Mouse (Mus musculus) naive thymus-derived CD4-positive, alpha-beta T cell, adult 2 months (primary cell): ENCODE data around the gene Anxa4.

Experiments used
- DNase-seq: peaks from one replicate; pipeline ENCODE4 v3.0.0-alpha.2; 2011; ENCODE audit warnings: low read depth

The Anxa4 gene

GRCm38 (mm10) chr6:86793021-86793815, at the start of gene Anxa4:
TSS of gene Anxa4 (minus strand) at chr6:86793584.
- peak; percentile 61 for DNase-seq

DNA sequence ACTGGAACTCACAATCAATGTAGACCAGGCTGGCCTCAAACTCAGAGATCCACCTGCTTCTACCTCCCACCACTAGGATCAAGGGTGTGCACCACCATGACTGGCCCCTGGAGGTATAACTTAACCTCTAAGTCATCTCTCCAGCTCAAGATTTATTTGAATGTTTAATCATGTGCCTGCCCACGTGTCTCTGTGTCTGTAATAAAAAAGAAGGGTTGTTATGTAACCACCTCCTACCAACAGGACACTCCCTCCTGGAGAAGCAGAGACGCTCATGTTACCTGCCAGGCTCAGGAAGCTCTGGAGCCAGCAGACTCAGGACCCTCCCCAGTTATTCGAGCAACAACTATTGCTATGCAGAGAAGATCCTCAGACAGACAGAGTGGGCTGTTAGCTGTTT, 48.6 kb upstream of the Anxa4 start:
- no peak for DNase-seq

DNA sequence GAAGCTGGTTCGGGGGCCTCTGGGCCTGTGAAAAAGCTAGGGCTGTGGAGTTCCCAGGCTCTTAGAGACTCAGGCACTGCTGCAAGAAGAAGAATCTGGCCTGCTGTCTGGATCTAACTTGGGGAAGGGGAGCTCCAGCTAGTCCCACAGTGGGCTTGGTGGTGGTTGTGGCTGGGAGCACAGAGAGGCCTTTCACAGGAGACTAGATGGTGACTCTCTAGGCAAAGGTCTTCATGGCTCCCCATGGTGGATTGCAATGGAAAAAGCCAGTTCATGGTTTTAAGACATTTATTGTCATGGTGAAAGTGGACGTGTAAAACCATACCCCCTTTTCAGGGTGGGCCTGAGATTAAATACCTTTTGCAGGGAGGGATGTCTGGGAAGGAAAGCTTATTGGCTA, 45.7 kb upstream of the Anxa4 start:
- no peak for DNase-seq

DNA sequence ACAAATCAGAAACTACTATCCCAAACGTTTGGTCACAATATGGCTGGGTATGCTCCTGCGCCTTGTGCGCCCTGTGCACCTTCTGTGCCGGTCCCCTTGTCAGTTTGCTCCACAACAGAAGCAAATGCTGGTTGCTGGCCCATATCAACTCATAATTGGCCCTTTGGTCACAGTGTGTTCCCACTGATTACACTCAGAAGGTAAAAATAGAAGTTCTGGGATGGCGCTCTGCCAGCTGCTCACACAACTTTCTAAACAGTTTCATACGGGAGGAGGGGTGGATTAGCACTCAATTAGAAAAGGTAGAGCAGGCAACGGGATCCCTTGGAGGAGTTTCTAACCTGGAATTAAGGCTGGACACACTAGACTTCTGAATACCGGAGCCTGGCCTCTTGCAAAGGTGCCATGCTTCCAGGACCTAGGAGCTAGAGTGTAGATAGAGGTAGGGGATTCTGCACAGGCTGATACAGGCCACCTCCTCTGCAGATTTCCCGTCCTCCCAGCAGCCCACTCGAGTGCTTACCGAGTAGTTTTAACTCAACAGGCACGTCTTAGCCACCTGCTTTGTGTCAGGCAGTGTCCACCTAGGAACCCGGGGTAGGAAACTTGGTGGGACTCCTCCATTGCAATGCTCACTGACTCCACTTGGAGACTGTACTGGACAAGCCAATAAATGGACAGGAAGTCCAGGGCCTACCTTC, 39.6 kb upstream of the Anxa4 start:
- no peak for DNase-seq

- no peak for DNase-seq
These were observed 37.5 kb upstream of the Anxa4 start for GRCm38 (mm10) chr6:86830738-86831500.

DNA sequence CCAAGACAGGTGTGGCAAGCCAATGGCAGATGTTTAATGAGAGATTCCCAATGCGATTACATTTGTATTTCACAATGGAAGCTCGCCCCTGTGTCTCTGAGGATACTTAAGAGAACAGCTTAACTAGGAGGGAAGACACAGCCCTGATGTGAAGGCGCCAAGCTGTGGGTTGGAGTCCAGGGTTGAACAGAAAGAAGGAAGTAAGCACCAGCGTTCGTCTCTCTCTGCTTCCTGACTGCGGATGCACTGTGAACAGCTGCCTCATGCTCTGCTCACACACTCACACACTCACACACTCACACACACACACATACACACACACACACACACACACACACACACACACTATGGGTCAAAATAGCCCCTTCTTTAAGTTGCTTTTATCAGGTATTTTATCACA, 36.4 kb upstream of the Anxa4 start:
- DNase-seq: no peak

- DNase-seq: peak; percentile 56
These were observed 34.0 kb upstream of the Anxa4 start for GRCm38 (mm10) chr6:86827432-86827831.

GRCm38 (mm10) chr6:86824401-86824800, 31.0 kb upstream of the Anxa4 start:
- no peak for DNase-seq

- peak; percentile 42 for DNase-seq
These were observed 30.4 kb upstream of the Anxa4 start for GRCm38 (mm10) chr6:86823824-86824223.

DNA sequence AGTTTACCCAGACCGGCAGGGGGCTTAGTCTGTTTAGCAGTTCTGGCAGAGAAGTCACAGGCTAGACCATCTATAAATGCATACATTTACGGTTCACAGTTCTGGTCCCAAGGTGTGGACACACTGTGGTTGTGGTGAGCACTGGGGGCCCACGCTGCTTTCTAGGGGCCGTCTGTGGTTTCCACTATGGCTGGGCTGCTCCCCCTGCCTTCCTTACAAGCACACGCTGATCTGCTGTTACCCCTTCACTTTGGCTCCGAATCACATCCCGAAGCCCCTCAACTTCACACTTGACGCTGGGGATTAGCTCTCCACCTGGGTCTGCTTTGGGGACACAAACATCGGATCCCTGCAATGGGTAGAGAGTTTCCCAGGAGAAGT, 29.7 kb upstream of the Anxa4 start:
- no peak for DNase-seq

DNA sequence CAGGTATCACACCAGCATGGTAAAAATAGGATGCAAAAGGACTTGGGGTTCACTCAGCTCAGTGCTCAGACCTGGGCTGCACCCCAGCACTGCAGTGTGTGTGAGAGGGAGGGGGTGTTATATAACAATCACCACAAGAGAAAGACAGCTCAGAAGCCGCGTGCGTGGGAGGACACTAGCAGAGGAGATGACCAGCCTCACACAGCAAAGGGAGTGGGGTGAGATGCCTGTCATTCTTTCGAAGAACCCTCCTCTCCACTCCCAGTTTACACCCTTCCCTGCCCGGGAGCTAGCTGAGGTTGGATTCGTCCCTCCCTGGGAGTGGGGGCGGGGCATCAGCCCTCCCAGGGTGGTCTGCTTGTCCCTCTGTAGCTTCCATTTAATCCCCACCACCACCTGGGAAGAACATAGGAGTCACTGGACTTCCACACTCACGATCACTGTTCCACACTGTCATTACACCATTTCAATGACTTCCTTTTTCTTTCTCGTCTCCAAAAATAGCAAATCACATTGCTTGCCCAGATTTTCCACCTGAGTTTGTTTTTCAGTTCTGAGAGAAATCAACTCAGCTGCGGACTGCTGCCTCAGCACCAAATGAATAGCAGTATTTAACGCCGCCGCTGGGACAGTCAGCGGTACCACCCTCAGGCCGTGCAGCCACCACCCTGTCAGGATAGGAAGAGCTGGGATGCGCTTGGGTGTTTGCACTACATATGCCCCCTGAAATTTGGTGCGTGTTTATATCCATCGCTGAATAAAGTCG, 29.1 kb upstream of the Anxa4 start:
- peak; percentile 54 for DNase-seq

- peak; percentile 65 for DNase-seq
These were observed 27.3 kb upstream of the Anxa4 start for GRCm38 (mm10) chr6:86820690-86821089.

- no peak for DNase-seq
These were observed 26.5 kb upstream of the Anxa4 start for GRCm38 (mm10) chr6:86819926-86820325.

GRCm38 (mm10) chr6:86818914-86819313, 25.5 kb upstream of the Anxa4 start:
- DNase-seq: no peak

DNA sequence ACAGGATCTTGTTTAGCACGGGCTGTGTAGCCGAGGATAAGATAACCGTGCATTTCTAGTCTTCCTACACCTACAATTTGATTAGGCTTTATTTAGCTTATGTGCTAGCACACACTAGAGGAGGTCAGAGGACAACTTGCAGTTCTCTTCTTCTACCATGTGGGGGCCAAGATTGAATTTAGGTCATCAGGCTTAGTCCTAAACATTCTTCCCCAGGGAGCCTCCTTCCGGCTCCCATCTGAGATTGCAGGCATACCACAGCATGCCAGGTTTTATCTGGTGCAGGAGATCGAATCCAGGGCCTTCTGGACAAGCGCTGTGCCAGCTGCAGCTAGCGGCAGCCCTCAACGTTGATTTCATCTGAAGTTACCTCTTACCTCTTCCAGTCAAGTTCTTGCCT, 23.2 kb upstream of the Anxa4 start:
- peak; percentile 60 for DNase-seq

DNA sequence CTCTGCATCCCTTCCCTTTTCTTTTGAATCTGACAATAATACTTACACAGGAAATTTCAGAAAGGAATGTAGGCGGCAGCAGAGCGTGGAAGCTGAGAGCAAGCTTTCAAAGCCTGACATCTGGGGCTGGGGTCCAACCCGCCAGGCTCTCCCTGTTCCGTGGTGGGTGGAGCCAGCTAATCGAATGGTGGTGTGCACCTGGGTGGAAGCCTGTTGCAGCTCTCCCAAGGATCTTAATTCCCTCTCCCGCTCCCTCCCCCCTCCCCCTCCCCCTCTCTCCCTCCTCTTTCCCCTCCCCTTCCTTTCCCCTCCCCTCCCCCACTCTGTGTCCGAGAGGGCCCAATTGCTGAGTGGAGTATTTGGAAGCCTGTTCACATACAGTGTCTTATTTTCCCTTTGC, 22.1 kb upstream of the Anxa4 start:
- no peak for DNase-seq

DNA sequence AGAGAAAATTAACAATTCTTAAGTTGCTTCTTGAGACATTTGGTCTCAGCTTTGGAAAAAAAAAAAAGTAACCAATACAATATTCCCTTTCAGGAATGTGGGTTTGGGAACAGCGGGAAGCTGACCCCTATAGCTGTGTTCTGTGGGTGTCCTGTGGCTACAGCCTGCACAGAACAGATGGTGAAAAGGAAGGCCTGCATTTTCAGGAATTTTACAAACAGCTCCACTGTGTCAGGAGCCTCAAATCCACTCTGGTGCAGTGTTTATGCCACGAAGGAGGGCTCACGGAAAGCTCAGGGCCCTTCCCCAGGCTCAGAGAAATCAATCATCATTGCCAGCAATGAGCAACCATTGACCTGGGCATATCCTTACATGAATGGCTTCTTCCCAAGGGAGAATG, 21.5 kb upstream of the Anxa4 start:
- DNase-seq: no peak

DNA sequence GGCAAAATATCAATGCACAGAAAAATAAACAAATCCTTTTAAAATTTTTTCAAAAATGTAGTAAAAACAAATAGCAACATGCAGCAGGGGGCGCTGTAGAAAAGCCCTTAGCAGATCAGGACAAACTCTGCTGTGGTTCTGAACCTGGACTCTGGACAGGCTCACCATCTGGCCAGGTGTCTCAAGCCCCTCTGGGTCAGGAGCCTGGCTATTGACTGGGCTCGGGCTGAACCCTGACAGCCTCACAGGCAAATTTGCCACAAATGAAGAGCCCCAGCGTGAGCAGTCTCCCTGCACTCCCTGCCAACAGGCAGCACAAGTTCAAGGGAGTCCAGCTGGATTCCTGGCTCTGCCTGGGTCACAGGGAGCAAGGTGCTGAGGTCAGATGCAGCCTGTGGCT, 20.0 kb upstream of the Anxa4 start:
- DNase-seq: peak; percentile 78

- DNase-seq: no peak
These were observed 19.5 kb upstream of the Anxa4 start for GRCm38 (mm10) chr6:86812919-86813318.

DNA sequence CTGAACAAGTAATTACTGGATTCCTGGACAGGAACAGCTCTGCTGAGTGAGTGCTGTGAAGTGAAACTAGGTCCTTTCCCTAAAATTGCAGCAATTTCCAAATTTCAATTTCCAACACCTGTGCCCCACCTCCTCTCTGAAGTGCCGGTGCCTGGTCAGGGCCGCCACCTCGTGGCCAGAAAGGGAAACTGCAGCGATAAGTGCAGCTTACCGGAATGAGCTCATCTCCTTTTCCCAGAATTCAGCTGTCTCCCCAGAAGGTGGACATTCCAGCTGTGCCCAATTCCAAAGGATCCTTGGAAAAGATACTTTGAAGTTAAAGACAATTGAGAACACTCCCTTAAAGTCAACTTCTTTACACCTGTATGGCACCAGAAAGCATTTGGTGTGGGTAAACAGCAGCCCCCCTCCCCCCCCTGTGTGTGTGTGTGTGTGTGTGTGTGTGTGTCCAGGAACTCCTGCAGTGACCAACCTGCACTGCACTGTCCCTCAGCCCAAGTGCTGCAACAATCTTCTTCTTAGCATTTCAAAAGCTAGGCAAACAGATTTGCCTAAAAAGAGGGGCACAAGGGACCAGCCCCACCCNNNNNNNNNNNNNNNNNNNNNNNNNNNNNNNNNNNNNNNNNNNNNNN, 13.2 kb upstream of the Anxa4 start:
- peak; percentile 76 for DNase-seq

DNA sequence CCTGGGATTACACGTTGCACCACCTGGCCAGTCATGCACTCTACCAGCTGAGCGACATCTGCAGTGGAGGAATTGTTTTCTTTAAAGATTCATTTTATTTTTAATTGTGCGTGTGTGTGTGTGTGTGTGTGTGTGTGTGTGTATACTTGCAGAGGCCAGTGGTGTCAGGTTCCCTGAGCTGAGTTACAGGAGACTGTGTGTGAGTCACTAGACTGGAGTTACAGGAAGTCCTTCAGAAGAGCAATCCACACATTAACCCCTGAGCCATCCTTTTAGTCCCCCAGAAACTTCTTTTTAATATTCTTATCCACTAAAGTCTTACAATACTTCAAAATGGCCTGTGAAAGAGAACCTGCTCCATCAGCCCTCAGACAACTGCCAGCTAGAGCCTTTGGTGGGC, 11.3 kb upstream of the Anxa4 start:
- no peak for DNase-seq

GRCm38 (mm10) chr6:86801431-86801830, 8.0 kb upstream of the Anxa4 start:
- no peak for DNase-seq
